Mouse (Mus musculus) hindbrain, embryonic 11.5 days (tissue): ENCODE data around the gene Kcnj9. TPM values are rescaled to one million over a fixed set of nuclear protein-coding genes. Genes with fewer than 3 reads are reported as not detected.

Experiments used
- ATAC-seq: fragments of 200-750 bp; cut with Nextera tagmentation; 2 replicates; pipeline ENCODE4 v1.8.0; 2017; ENCODE audit warnings: mild to moderate bottlenecking, moderate TSS enrichment, moderate library complexity; ENCODE audit not compliant: low FRiP score
- DNase-seq: peaks from one replicate; pipeline ENCODE4 v3.0.0-alpha.2; 2015; ENCODE audit warnings: low spot score
- H3K27ac ChIP-seq: fragments of 300-500 bp; sonication (generic); 2 replicates; pipeline ENCODE4 v1.5.1; 2014; ENCODE audit warnings: mild to moderate bottlenecking, low read depth, low read length
- H3K27me3 ChIP-seq: fragments of 300-500 bp; sonication (generic); 2 replicates; pipeline ENCODE4 v1.6.1; 2014; ENCODE audit warnings: mild to moderate bottlenecking, low read length, moderate library complexity, mixed read lengths; ENCODE audit not compliant: control insufficient read depth, insufficient read depth
- H3K36me3 ChIP-seq: fragments of 300-500 bp; sonication (generic); 2 replicates; pipeline ENCODE4 v1.6.1; 2014; ENCODE audit warnings: mild to moderate bottlenecking, low read length, moderate library complexity, mixed read lengths; ENCODE audit not compliant: control insufficient read depth, insufficient read depth
- H3K4me1 ChIP-seq: fragments of 300-500 bp; sonication (generic); replicated peaks from 2 replicates; pipeline ENCODE4 v1.6.1; 2014; ENCODE audit warnings: low read length, mixed read lengths; ENCODE audit not compliant: control insufficient read depth, insufficient read depth
- H3K4me2 ChIP-seq: fragments of 300-500 bp; sonication (generic); replicated peaks from 2 replicates; pipeline ENCODE4 v1.6.1; 2014; ENCODE audit warnings: mild to moderate bottlenecking, low read depth, low read length
- H3K4me3 ChIP-seq: fragments of 300-500 bp; sonication (generic); 2 replicates; pipeline ENCODE4 v1.5.1; 2014; ENCODE audit warnings: low read depth, low read length
- H3K9ac ChIP-seq: fragments of 300-500 bp; sonication (generic); 2 replicates; pipeline ENCODE4 v1.6.1; 2014; ENCODE audit warnings: low read depth, low read length
- H3K9me3 ChIP-seq: fragments of 300-500 bp; sonication (generic); 2 replicates; pipeline ENCODE4 v1.6.1; 2016; ENCODE audit warnings: low read length; ENCODE audit not compliant: control insufficient read depth
- WGBS: fragments of 180-500 bp; shearing (Covaris S2); extraction: QIAGEN DNeasy Blood & Tissue Kit; methylation state at CpG from one replicate; pipeline ENCODE4 v1.1.7; 2014; 5-methylcytosine and 5-hydroxymethylcytosine counted together
- polyA plus RNA-seq: library from polyadenylated mRNA; unstranded; fragments of >200 nt; fragmentation: Nextera tagmentation; extraction: Ambion mirVana; gene quantifications from 2 replicates; pipeline ENCODE4 v1.2.1, GENCODE M21; 2014

Gene Kcnj9
- polyA plus RNA-seq, 1 experiment from 2014 or later, result 0.46 TPM

GRCm38 (mm10) chr1:172328461-172328860, 657 bp downstream of the Kcnj9 start:
- DNase-seq (no peak), ATAC-seq (no peak)
- no peak overlapping the region for H3K27ac ChIP-seq
- H3K4me1 ChIP-seq, result peaks cover 7% of the 10 kb centered on the region
- H3K36me3 ChIP-seq, result no peaks in the 10 kb centered on the region
- H3K9me3 ChIP-seq, result no peaks in the 10 kb centered on the region
- peaks cover 32% of the 10 kb centered on the region for H3K27me3 ChIP-seq
- H3K4me3 ChIP-seq, result no peak overlapping the region
- 85% methylated on average over 7 of the region's 7 CpGs for WGBS
- no peak overlapping the region for H3K4me2 ChIP-seq
- H3K9ac ChIP-seq, result no peak overlapping the region

DNA sequence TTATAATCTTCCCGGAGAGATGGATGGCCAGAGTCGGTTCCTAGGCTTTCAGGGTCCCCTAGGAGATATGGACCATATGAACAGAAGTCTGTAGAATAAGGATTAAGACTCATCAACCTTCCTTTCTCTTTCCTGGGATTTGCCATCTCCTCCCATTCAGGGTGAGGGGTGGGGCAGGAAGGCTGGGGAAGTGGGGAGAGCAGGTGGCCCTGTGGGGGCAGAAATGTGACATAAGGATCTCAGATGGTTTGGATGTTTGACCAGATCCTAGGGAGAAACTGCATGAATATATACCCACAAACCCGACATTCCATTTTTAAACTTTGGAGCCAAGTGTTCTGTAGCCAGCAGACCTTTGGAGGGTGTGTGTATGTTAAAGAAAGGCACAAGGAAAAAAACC, 1.1 kb downstream of the Kcnj9 start:
- peaks cover 9% of the 10 kb centered on the region for H3K4me1 ChIP-seq
- H3K9me3 ChIP-seq, result no peaks in the 10 kb centered on the region
- 85% methylated on average over 3 of the region's 3 CpGs for WGBS
- H3K27me3 ChIP-seq, result peaks cover 32% of the 10 kb centered on the region
- H3K27ac ChIP-seq, result no peak overlapping the region
- ATAC-seq (no peak), DNase-seq (no peak)
- H3K4me3 ChIP-seq, result no peak overlapping the region
- H3K4me2 ChIP-seq, result no peak overlapping the region
- no peaks in the 10 kb centered on the region for H3K36me3 ChIP-seq
- H3K9ac ChIP-seq, result no peak overlapping the region

GRCm38 (mm10) chr1:172327206-172328001, 1.7 kb downstream of the Kcnj9 start:
- DNase-seq (no peak), ATAC-seq (no peak)
- Histone ChIP-seq H3K4me2 (no peak overlapping the region), H3K9ac (no peak overlapping the region), H3K9me3 (no peaks in the 10 kb centered on the region), H3K36me3 (no peaks in the 10 kb centered on the region), H3K27me3 (peaks cover 32% of the 10 kb centered on the region), H3K4me3 (no peak overlapping the region), H3K4me1 (peaks cover 9% of the 10 kb centered on the region), H3K27ac (no peak overlapping the region)
- 88% methylated on average over 16 of the region's 16 CpGs for WGBS

DNA sequence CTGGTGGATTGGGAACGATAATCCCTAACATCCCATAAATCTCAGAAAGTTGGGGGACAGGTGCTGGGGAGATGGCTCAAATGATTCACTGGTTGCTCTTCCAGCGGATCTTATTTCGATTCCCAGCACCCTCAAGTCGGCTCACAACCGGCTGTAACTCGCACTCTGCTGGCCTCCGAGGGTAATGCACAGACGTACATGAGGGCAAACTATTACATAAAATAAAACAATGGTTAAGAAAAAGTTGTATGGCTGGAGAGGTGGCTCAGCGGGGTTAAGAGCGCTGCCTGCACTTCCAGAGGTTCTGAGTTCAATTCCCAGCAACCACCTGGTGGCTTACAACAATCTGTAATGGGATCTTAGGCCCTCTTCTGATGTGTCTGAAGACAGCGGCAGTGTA, 2.4 kb downstream of the Kcnj9 start:
- Histone ChIP-seq H3K9me3 (no peaks in the 10 kb centered on the region), H3K9ac (peak overlapping the region; percentile 24; the same call in 1 of the 2 replicates), H3K4me1 (peaks cover 9% of the 10 kb centered on the region), H3K27me3 (peaks cover 32% of the 10 kb centered on the region), H3K4me2 (peak overlapping the region; percentile 69), H3K27ac (no peak overlapping the region), H3K4me3 (peak overlapping the region; percentile 32; the same call in 1 of the 2 replicates), H3K36me3 (no peaks in the 10 kb centered on the region)
- WGBS, result 53% methylated on average over 11 of the region's 11 CpGs
- ATAC-seq, result no peak
- DNase-seq, result no peak

- peak overlapping the region; percentile 69 for H3K4me2 ChIP-seq
- DNase-seq (peak; percentile 78), ATAC-seq (peak; percentile 62)
- H3K4me1 ChIP-seq, result peaks cover 9% of the 10 kb centered on the region
- 22% methylated on average over 94 of the region's 94 CpGs for WGBS
- no peak overlapping the region for H3K27ac ChIP-seq
- peak overlapping the region; percentile 32 for H3K4me3 ChIP-seq
- H3K9me3 ChIP-seq, result no peaks in the 10 kb centered on the region
- H3K36me3 ChIP-seq, result no peaks in the 10 kb centered on the region
- H3K9ac ChIP-seq, result peak overlapping the region; percentile 24; the same call in 1 of the 2 replicates
- H3K27me3 ChIP-seq, result peaks cover 32% of the 10 kb centered on the region
Observed at GRCm38 (mm10) chr1:172325680-172326535, 3.2 kb downstream of the Kcnj9 start.

DNA sequence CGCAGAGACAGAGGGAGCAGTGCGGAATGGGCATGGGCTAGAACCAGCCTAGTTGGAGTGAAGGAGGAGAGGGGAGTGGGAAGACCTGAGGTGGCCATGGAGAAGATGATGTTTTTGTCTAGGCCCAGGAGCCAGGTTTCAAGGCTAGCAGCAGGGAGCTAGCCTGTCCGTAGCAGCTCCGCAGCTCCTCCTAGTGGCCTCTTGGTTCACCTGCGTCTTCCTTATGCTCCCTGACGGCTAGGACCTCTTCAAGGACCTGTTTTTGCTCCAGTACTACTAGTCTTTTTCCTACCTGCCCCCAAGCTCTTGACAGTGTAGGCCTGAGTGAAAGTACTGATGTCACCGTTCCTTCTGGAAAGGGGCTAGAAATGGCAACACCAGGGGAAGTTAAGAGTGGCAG, 4.4 kb downstream of the Kcnj9 start:
- DNase-seq (peak; percentile 92), ATAC-seq (peak; percentile 13; the same call in 1 of the 2 replicates)
- H3K27me3 ChIP-seq, result peaks cover 29% of the 10 kb centered on the region
- 9% methylated on average over 7 of the region's 7 CpGs for WGBS
- no peak overlapping the region for H3K4me2 ChIP-seq
- H3K4me1 ChIP-seq, result peaks cover 9% of the 10 kb centered on the region
- H3K9me3 ChIP-seq, result no peaks in the 10 kb centered on the region
- no peak overlapping the region for H3K27ac ChIP-seq
- H3K4me3 ChIP-seq, result no peak overlapping the region
- H3K9ac ChIP-seq, result no peak overlapping the region
- H3K36me3 ChIP-seq, result no peaks in the 10 kb centered on the region

DNA sequence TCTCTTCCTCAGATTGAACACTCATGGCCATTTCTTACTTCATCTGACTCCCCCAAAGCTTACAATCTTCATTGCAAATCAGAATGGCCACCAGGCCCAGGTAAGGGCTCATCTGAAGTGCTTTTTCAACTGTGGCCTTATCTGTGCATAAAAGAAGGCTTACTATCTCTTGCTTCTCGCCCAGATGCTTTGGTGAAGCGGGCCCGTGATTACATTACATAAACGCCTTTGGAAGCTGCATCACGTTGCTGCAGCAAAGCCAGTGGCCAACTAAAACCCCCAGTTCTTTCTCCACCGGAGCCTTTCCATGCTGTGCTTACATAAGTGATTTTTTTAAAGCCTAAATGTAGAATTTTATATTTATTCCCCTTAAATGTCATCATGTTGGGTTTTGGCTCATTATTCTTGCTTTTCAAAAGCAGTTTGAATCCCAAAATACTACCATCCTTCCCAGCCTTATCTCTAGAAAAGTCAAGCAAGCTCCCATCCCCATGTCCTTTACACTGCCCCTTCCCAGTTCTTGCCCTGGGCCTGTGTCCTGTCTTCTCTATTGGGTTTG, 5.2 kb downstream of the Kcnj9 start:
- no peaks in the 10 kb centered on the region for H3K9me3 ChIP-seq
- no peak for ATAC-seq
- no peak overlapping the region for H3K4me3 ChIP-seq
- WGBS, result 63% methylated on average over 6 of the region's 6 CpGs
- DNase-seq, result no peak
- H3K27me3 ChIP-seq, result peaks cover 29% of the 10 kb centered on the region
- H3K4me2 ChIP-seq, result no peak overlapping the region
- peaks cover 2% of the 10 kb centered on the region for H3K4me1 ChIP-seq
- peak overlapping the region; percentile 13; the same call in 1 of the 2 replicates for H3K27ac ChIP-seq
- H3K9ac ChIP-seq, result 0 out of 2 replicates have a peak overlapping the region, but pooled peaks have one; percentile 15
- H3K36me3 ChIP-seq, result no peaks in the 10 kb centered on the region

- no peaks in the 10 kb centered on the region for H3K36me3 ChIP-seq
- no peaks in the 10 kb centered on the region for H3K9me3 ChIP-seq
- H3K4me2 ChIP-seq, result no peak overlapping the region
- H3K4me1 ChIP-seq, result peaks cover 7% of the 10 kb centered on the region
- no peak for ATAC-seq
- no peak for DNase-seq
- no peak overlapping the region for H3K9ac ChIP-seq
- WGBS, result 19% methylated on average over 5 of the region's 5 CpGs
- H3K27ac ChIP-seq, result peak overlapping the region; percentile 13; the same call in 1 of the 2 replicates
- H3K4me3 ChIP-seq, result no peak overlapping the region
- H3K27me3 ChIP-seq, result peaks cover 27% of the 10 kb centered on the region
Observed at GRCm38 (mm10) chr1:172323298-172323697, 5.8 kb downstream of the Kcnj9 start.
